ENCODE assay signal across 8 mouse cellular contexts in the genomic region with DNA sequence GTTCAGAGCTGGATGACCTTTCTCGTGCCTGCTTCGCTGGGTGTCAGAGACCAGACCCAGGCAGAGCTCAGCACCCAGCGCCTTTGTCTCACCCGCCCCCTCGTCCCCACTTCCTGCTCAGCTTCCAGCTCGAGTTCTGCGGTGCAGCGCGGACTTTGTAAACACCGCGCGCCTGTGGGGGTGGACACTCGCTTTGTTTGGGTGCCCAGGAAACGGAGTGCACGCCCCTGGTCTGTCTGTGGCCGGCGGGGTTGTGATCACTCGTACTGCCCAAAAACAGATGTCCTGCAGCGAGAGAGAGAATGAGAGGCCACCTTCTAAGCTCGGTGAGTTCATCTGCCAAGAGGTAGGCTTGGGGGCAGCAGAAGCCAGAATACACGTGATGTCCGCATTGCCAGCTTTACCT. TPM values are rescaled to one million over a fixed set of nuclear protein-coding genes. Genes with fewer than 3 reads are reported as not detected.
DNase-seq lines count a peak whose midpoint lies in the region; ATAC-seq and TF ChIP-seq lines count a peak whose summit lies in the region.

A gene (plus strand): TSS at position 111 of the 406 bp plus-strand sequence.

- TF ChIP-seq CTCF in thymus, adult 2 months (IDR thresholded peaks at IDR 0.05; ENCODE audit: borderline replicate concordance, control insufficient read depth, extremely low read depth, insufficient read depth, low read length, poor library complexity), result no peak; the same call in 1 of the 2 replicates

- peak; percentile 15; the same call in 1 of the 2 replicates for ATAC-seq in lung, embryonic 15.5 days (ENCODE audit: borderline replicate concordance, extremely low read depth, low FRiP score, low TSS enrichment)
- ATAC-seq in neural tube, embryonic 15.5 days (ENCODE audit: low FRiP score), result no peak

- H3K36me3 ChIP-seq in hindbrain, embryonic 10.5 days, result peaks cover 11% of the 10 kb centered on the region
- peaks cover 6% of the 10 kb centered on the region; the same call in 1 of the 2 replicates for H3K36me3 ChIP-seq in lung, embryonic 15.5 days
- H3K36me3 ChIP-seq in neural tube, embryonic 15.5 days, result no peaks in the 10 kb centered on the region
- no peaks in the 10 kb centered on the region; the same call in 1 of the 2 replicates for H3K36me3 ChIP-seq in thymus, adult 2 months (ENCODE audit: control insufficient read depth, insufficient read depth, low read length)

- peak within 1 kb of the TSS; percentile 52 for H3K4me3 ChIP-seq in hindbrain, embryonic 10.5 days
- peak within 1 kb of the TSS; percentile 41 for H3K4me3 ChIP-seq in lung, embryonic 15.5 days
- H3K4me3 ChIP-seq in neural tube, embryonic 15.5 days (replicated peaks), result peak within 1 kb of the TSS; percentile 33
- H3K4me3 ChIP-seq in thymus, adult 2 months (ENCODE audit: control insufficient read depth, insufficient read depth, low read length), result peak within 1 kb of the TSS; percentile 92

- peak within 1 kb of the TSS; percentile 43 for H3K9ac ChIP-seq in lung, embryonic 15.5 days
- peak within 1 kb of the TSS; percentile 21 for H3K9ac ChIP-seq in neural tube, embryonic 15.5 days (replicated peaks)

- peaks cover 43% of the 10 kb centered on the region for H3K4me1 ChIP-seq in hindbrain, embryonic 10.5 days (replicated peaks)
- peaks cover 47% of the 10 kb centered on the region for H3K4me1 ChIP-seq in lung, embryonic 15.5 days
- peaks cover 28% of the 10 kb centered on the region for H3K4me1 ChIP-seq in neural tube, embryonic 15.5 days
- H3K4me1 ChIP-seq in thymus, adult 2 months (replicated peaks; ENCODE audit: control insufficient read depth, insufficient read depth, low read length), result peaks cover 32% of the 10 kb centered on the region

- 2% methylated on average over 22 of the region's 22 CpGs for WGBS in hindbrain, embryonic 10.5 days
- WGBS in lung, embryonic 15.5 days, result under 1% methylated on average over 22 of the region's 22 CpGs
- WGBS in neural tube, embryonic 15.5 days, result 3% methylated on average over 22 of the region's 22 CpGs
- WGBS in thymus, adult 2 months, result under 1% methylated on average over 22 of the region's 22 CpGs

- 0 out of 2 replicates have a peak, but pooled peaks cover 6% of the 10 kb centered on the region for H3K27me3 ChIP-seq in hindbrain, embryonic 10.5 days (ENCODE audit: insufficient read depth, poor library complexity, severe bottlenecking)
- no peaks in the 10 kb centered on the region for H3K27me3 ChIP-seq in lung, embryonic 15.5 days
- H3K27me3 ChIP-seq in neural tube, embryonic 15.5 days (replicated peaks), result no peaks in the 10 kb centered on the region
- H3K27me3 ChIP-seq in thymus, adult 2 months (ENCODE audit: control insufficient read depth, insufficient read depth, low read length), result no peaks in the 10 kb centered on the region

- peak; percentile 90 for TF ChIP-seq POLR2A in thymus, adult 2 months (IDR thresholded peaks at IDR 0.05; ENCODE audit: control insufficient read depth, extremely low read depth, insufficient read depth, low read length, poor library complexity)

- peak within 1 kb of the TSS; percentile 75 for H3K4me2 ChIP-seq in lung, embryonic 15.5 days
- peak within 1 kb of the TSS; percentile 70 for H3K4me2 ChIP-seq in neural tube, embryonic 15.5 days

- H3K9me3 ChIP-seq in hindbrain, embryonic 10.5 days, result no peaks in the 10 kb centered on the region
- H3K9me3 ChIP-seq in lung, embryonic 15.5 days, result no peaks in the 10 kb centered on the region
- H3K9me3 ChIP-seq in neural tube, embryonic 15.5 days (replicated peaks), result no peaks in the 10 kb centered on the region

- H3K27ac ChIP-seq in hindbrain, embryonic 10.5 days, result peak within 1 kb of the TSS; percentile 83
- peak within 1 kb of the TSS; percentile 76 for H3K27ac ChIP-seq in lung, embryonic 15.5 days
- no peak within 1 kb of the TSS; the same call in 1 of the 2 replicates for H3K27ac ChIP-seq in neural tube, embryonic 15.5 days (replicated peaks)
- peak within 1 kb of the TSS; percentile 99 for H3K27ac ChIP-seq in thymus, adult 2 months (ENCODE audit: control insufficient read depth, insufficient read depth, low read length)

- DNase-seq in CD4-positive, CD25-positive, alpha-beta regulatory T cell, adult 2 months (ENCODE audit: low read depth, low spot score), result peak; percentile 81
- peak; percentile 57 for DNase-seq in brain, adult 2 months (ENCODE audit: low read depth, low spot score)
- peak; percentile 47 to 48 for DNase-seq in frontal cortex, postnatal 14 days (ENCODE audit: low spot score in 2 of 2)
- DNase-seq in hindbrain, embryonic 10.5 days (ENCODE audit: low spot score), result peak; percentile 65
- peak; percentile 84 for DNase-seq in layer of hippocampus, adult 9-11 months
- DNase-seq in thymus, adult 2 months, result peak; percentile 89

RNA-seq across cellular contexts. Expression of the gene that starts here (rescaled TPM):
- 289 and 330 TPM in 2 replicates for polyA plus RNA-seq in hindbrain, embryonic 10.5 days (2016; fragmentation: Nextera tagmentation; extraction: Ambion mirVana)
- 286 and 294 TPM in 2 replicates for polyA plus RNA-seq in lung, embryonic 15.5 days (2015; fragmentation: Nextera tagmentation; extraction: Ambion mirVana)
- polyA plus RNA-seq in neural tube, embryonic 15.5 days (2015; fragmentation: Nextera tagmentation; extraction: Ambion mirVana), result 76.5 and 139 TPM in 2 replicates
- 1,622 and 2,069 TPM in 2 replicates for polyA plus RNA-seq in thymus, adult 2 months (2012; rRNA removed)

Comparison
In these comparisons a context has a peak if more than half of its experiments do, and no peak if none do; other contexts are left out.
1. H3K4me3 ChIP-seq: peak in every context shown above with its lines; median percentile 92 in thymus, adult 2 months; 52 in hindbrain, embryonic 10.5 days; 41 in lung, embryonic 15.5 days; 33 in neural tube, embryonic 15.5 days.